Mouse (Mus musculus) neural tube, embryonic 12.5 days (tissue): ENCODE results near the gene Tnfsf10. TPM values are rescaled to one million over a fixed set of nuclear protein-coding genes. Genes with fewer than 3 reads are reported as not detected.

Experiments used
- polyA plus RNA-seq: library from polyadenylated mRNA; unstranded; fragments of >200 nt; fragmentation: Nextera tagmentation; extraction: Ambion mirVana; gene quantifications from 2 replicates; pipeline ENCODE4 v1.2.1, GENCODE M21; 2016

Tnfsf10 gene
- polyA plus RNA-seq, 1 experiment from 2014 or later: not detected

Other genes starting within 250 kb of the Tnfsf10 start
- 47.9 and 54.7 TPM in 2 replicates for gene Ect2, start 163.2 kb upstream of the Tnfsf10 start, polyA plus RNA-seq
- 3.7 and 5.6 TPM in 2 replicates for gene Nceh1, start 134.1 kb upstream of the Tnfsf10 start, polyA plus RNA-seq
- gene Ghsr, start 54.3 kb downstream of the Tnfsf10 start, polyA plus RNA-seq: 0.41 and 0.62 TPM in 2 replicates